Mouse (Mus musculus) CH12.LX (cell line): ENCODE measurements at regions not wholly inside any gene's neighbourhood (a gene's known extent, or its start where the extent isn't known, plus 50 kb on each side); places are given as distances from the start of the nearest gene placed in this dataset.

Experiments
- GABPA ChIP-seq: IDR thresholded peaks from 2 replicates; pipeline ENCODE4 v1.6.1; 2012; ENCODE audit warnings: low read depth, low read length, improper control_type of control experiment, inconsistent platforms; ENCODE audit not compliant: insufficient replicate concordance
- KAT2A ChIP-seq: IDR thresholded peaks from 2 replicates; pipeline ENCODE4 v1.6.1; 2012; ENCODE audit warnings: low read length, improper control_type of control experiment, inconsistent platforms; ENCODE audit not compliant: insufficient replicate concordance
- MAZ ChIP-seq: IDR thresholded peaks from 2 replicates; pipeline ENCODE4 v1.6.1; 2012; ENCODE audit warnings: low read depth, mild to moderate bottlenecking, inconsistent platforms, low read length, improper control_type of control experiment, moderate library complexity
- POLR2A ChIP-seq: IDR thresholded peaks from 2 replicates; pipeline ENCODE4 v1.6.1; 2011; ENCODE audit warnings: low read depth, mild to moderate bottlenecking, improper control_type of control experiment, low read length
- POLR2AphosphoS2 ChIP-seq: IDR thresholded peaks from 2 replicates; pipeline ENCODE4 v1.6.1; 2011; ENCODE audit warnings: low read depth, low read length, improper control_type of control experiment

- TF ChIP-seq GABPA (no peak), MAZ (no peak), POLR2A (no peak), POLR2AphosphoS2 (no peak), KAT2A (no peak)
These were observed 217.0 kb downstream of the Tbl1xr1 start for GRCm38 (mm10) chr3:22293466-22293865.
